ENCODE assay signal across 12 mouse cellular contexts in genomic region chr14:118691404-118691803, GRCm38 (mm10). TPM values are rescaled to one million over a fixed set of nuclear protein-coding genes. Genes with fewer than 3 reads are reported as not detected.
DNase-seq lines count a peak whose midpoint lies in the region; ATAC-seq and TF ChIP-seq lines count a peak whose summit lies in the region.
"Had no signal": no experiment of that assay in that cellular context is flagged by ENCODE, and none has a peak within 500 bp of the region (broad histone marks: within the 10 kb centered on the region; RNA-seq: fewer than 3 reads in every experiment).

No protein-coding gene starts in this region.

- H3K4me3 ChIP-seq in heart, embryonic 12.5 days = no peak overlapping the region
- no peak overlapping the region for H3K4me3 ChIP-seq in stomach, embryonic 16.5 days (replicated peaks; ENCODE audit: low read length)
- no peak overlapping the region for H3K4me3 ChIP-seq in stomach, postnatal 0 days (ENCODE audit: low read depth, low read length)
- no peak overlapping the region for H3K4me3 ChIP-seq in small intestine, adult 2 months (ENCODE audit: low read depth, low read length)

- no peak for TF ChIP-seq EP300 in stomach, postnatal 0 days (optimal IDR thresholded peaks at IDR 0.05)

- H3K27me3 ChIP-seq in heart, embryonic 12.5 days (replicated peaks) = no peaks in the 10 kb centered on the region
- H3K27me3 ChIP-seq in stomach, embryonic 16.5 days (ENCODE audit: control insufficient read depth, insufficient read depth, low read length) = no peaks in the 10 kb centered on the region
- H3K27me3 ChIP-seq in stomach, postnatal 0 days (ENCODE audit: control insufficient read depth, insufficient read depth, low read length) = no peaks in the 10 kb centered on the region
- no peaks in the 10 kb centered on the region for H3K27me3 ChIP-seq in small intestine, adult 2 months (ENCODE audit: control insufficient read depth, insufficient read depth, low read length)

- no peaks in the 10 kb centered on the region for H3K36me3 ChIP-seq in heart, embryonic 12.5 days
- no peaks in the 10 kb centered on the region for H3K36me3 ChIP-seq in stomach, embryonic 16.5 days (ENCODE audit: control insufficient read depth, insufficient read depth, low read length)
- no peaks in the 10 kb centered on the region for H3K36me3 ChIP-seq in stomach, postnatal 0 days (ENCODE audit: control insufficient read depth, insufficient read depth, low read length)
- no peaks in the 10 kb centered on the region for H3K36me3 ChIP-seq in small intestine, adult 2 months (ENCODE audit: control insufficient read depth, insufficient read depth, low read length)

- TF ChIP-seq POLR2A in small intestine, adult 2 months (IDR thresholded peaks at IDR 0.05; ENCODE audit: low read depth, low read length) = no peak

- no peaks in the 10 kb centered on the region for H3K9me3 ChIP-seq in heart, embryonic 12.5 days (replicated peaks)
- no peaks in the 10 kb centered on the region for H3K9me3 ChIP-seq in stomach, embryonic 16.5 days (replicated peaks; ENCODE audit: control insufficient read depth, low read length)
- H3K9me3 ChIP-seq in stomach, postnatal 0 days (ENCODE audit: control insufficient read depth, low read length) = no peaks in the 10 kb centered on the region

- peak; percentile 33 to 35 for DNase-seq in heart, adult 18-20 months
- DNase-seq in kidney, postnatal 14 days = peak; percentile 38
- no peak for DNase-seq in kidney, adult 8-10 months
- no peak for DNase-seq in stomach, postnatal 0 days (ENCODE audit: low spot score)
- no peak for DNase-seq in embryo, embryonic 10 days (ENCODE audit: low spot score)
- DNase-seq: adrenal gland, postnatal 10 days; embryo, embryonic 11 days; midbrain, embryonic 14.5 days; right cerebral cortex, postnatal 14 days had no signal

- TF ChIP-seq CTCF in stomach, postnatal 0 days (IDR thresholded peaks at IDR 0.05; ENCODE audit: low read depth) = no peak
- no peak for TF ChIP-seq CTCF in small intestine, adult 2 months (IDR thresholded peaks at IDR 0.05; ENCODE audit: extremely low read depth, insufficient read length, insufficient replicate concordance, low read depth, low read length)

- H3K9ac ChIP-seq in heart, embryonic 12.5 days = no peak overlapping the region
- H3K9ac ChIP-seq in stomach, embryonic 16.5 days (ENCODE audit: low read length) = no peak overlapping the region
- H3K9ac ChIP-seq in stomach, postnatal 0 days (ENCODE audit: low read length) = no peak overlapping the region

- H3K4me2 ChIP-seq in heart, embryonic 12.5 days = no peak overlapping the region
- no peak overlapping the region for H3K4me2 ChIP-seq in stomach, embryonic 16.5 days (ENCODE audit: low read depth, low read length)
- H3K4me2 ChIP-seq in stomach, postnatal 0 days (replicated peaks; ENCODE audit: low read depth) = no peak overlapping the region

- H3K27ac ChIP-seq in heart, embryonic 12.5 days (ENCODE audit: poor library complexity, severe bottlenecking) = no peak overlapping the region
- H3K27ac ChIP-seq in stomach, embryonic 16.5 days (ENCODE audit: low read length) = peak overlapping the region; percentile 25; the same call in 1 of the 2 replicates
- H3K27ac ChIP-seq in stomach, postnatal 0 days (replicated peaks) = no peak overlapping the region
- H3K27ac ChIP-seq in small intestine, adult 2 months (ENCODE audit: insufficient read depth, low read depth, low read length) = peak overlapping the region; percentile 18

- WGBS in heart, embryonic 12.5 days = 83% methylated on average over 5 of the region's 5 CpGs
- WGBS in stomach, embryonic 16.5 days = 86% methylated on average over 5 of the region's 5 CpGs
- WGBS in stomach, postnatal 0 days = 80% methylated on average over 5 of the region's 5 CpGs
- 81% methylated on average over 5 of the region's 5 CpGs for whole genome bisulfite sequencing in small intestine, adult 2 months

- H3K4me1 ChIP-seq in heart, embryonic 12.5 days (replicated peaks) = no peaks in the 10 kb centered on the region; the same call in 1 of the 2 replicates
- H3K4me1 ChIP-seq in stomach, embryonic 16.5 days (ENCODE audit: control insufficient read depth, insufficient read depth, low read length) = peaks cover 7% of the 10 kb centered on the region
- H3K4me1 ChIP-seq in stomach, postnatal 0 days (replicated peaks; ENCODE audit: control insufficient read depth, insufficient read depth) = peaks cover 3% of the 10 kb centered on the region; the same call in 1 of the 2 replicates
- H3K4me1 ChIP-seq in small intestine, adult 2 months (ENCODE audit: control insufficient read depth, insufficient read depth, insufficient read length, low read length) = peaks cover 16% of the 10 kb centered on the region

- no peak for ATAC-seq in heart, embryonic 12.5 days (ENCODE audit: insufficient number of reproducible peaks, low FRiP score)
- ATAC-seq in stomach, embryonic 16.5 days (ENCODE audit: insufficient read depth, low FRiP score) = no peak
- ATAC-seq in stomach, postnatal 0 days (ENCODE audit: low FRiP score, low TSS enrichment) = no peak

RNA-seq across cellular contexts. Expression of gene Abcc4, which starts 14.6 kb away (rescaled TPM):
- total RNA-seq in heart, adult 18-20 months (2021) = 10 to 100 TPM in 1 of 2 experiments, 1 to 10 TPM in 1; 8.3 to 10.5 TPM
- 2.2 TPM in 2 replicates for polyA plus RNA-seq in heart, embryonic 12.5 days (2016; fragmentation: Nextera tagmentation; extraction: Ambion mirVana)
- polyA plus RNA-seq in stomach, embryonic 16.5 days (2015; fragmentation: Nextera tagmentation; extraction: Ambion mirVana) = 5.2 and 6.1 TPM in 2 replicates
- polyA plus RNA-seq in stomach, postnatal 0 days (2015; fragmentation: Nextera tagmentation; extraction: Ambion mirVana) = 1.9 and 2.6 TPM in 2 replicates
- polyA plus RNA-seq in small intestine, adult 2 months (2012; rRNA removed) = 0.84 and 1.3 TPM in 2 replicates

Comparison
In these comparisons a context has a peak if more than half of its experiments do, and no peak if none do; other contexts are left out.
1. DNase-seq: peak in heart, adult 18-20 months (2 of 2) and kidney, postnatal 14 days (single experiment); none in kidney, adult 8-10 months (0 of 2), stomach, postnatal 0 days (single experiment) and embryo, embryonic 10 days (single experiment).
2. H3K27ac ChIP-seq: peak in stomach, embryonic 16.5 days (single experiment) and small intestine, adult 2 months (single experiment); none in heart, embryonic 12.5 days (single experiment) and stomach, postnatal 0 days (single experiment).